Mouse (Mus musculus) midbrain, embryonic 12.5 days (tissue): ENCODE measurements around the gene Cyp2j7. TPM values are rescaled to one million over a fixed set of nuclear protein-coding genes. Genes with fewer than 3 reads are reported as not detected.
"Not testable (repeated sequence)": the region's sequence is repeated elsewhere in the genome, so short reads cannot be mapped to it uniquely, and the experiment has no call there.

ENCODE experiments used
- ATAC-seq: fragments of 200-750 bp; cut with Nextera tagmentation; 2 replicates; pipeline ENCODE4 v1.8.0; 2017; ENCODE audit warnings: low read depth, moderate TSS enrichment, moderate library complexity; ENCODE audit not compliant: low FRiP score
- H3K27ac ChIP-seq: fragments of 300-500 bp; sonication (generic); replicated peaks from 2 replicates; pipeline ENCODE4 v1.5.1; 2016; ENCODE audit warnings: mild to moderate bottlenecking
- H3K27me3 ChIP-seq: fragments of 300-500 bp; sonication (generic); 2 replicates; pipeline ENCODE4 v1.6.1; 2016; ENCODE audit warnings: mild to moderate bottlenecking
- H3K36me3 ChIP-seq: fragments of 300-500 bp; sonication (generic); 2 replicates; pipeline ENCODE4 v1.6.1; 2016
- H3K4me1 ChIP-seq: fragments of 300-500 bp; sonication (generic); 2 replicates; pipeline ENCODE4 v1.6.1; 2016
- H3K4me2 ChIP-seq: fragments of 300-500 bp; sonication (generic); replicated peaks from 2 replicates; pipeline ENCODE4 v1.6.1; 2016; ENCODE audit warnings: mild to moderate bottlenecking, moderate library complexity
- H3K4me3 ChIP-seq: fragments of 300-500 bp; sonication (generic); 2 replicates; pipeline ENCODE4 v1.5.1; 2016; ENCODE audit warnings: mild to moderate bottlenecking
- H3K9ac ChIP-seq: fragments of 300-500 bp; sonication (generic); replicated peaks from 2 replicates; pipeline ENCODE4 v1.6.1; 2016; ENCODE audit warnings: mild to moderate bottlenecking, moderate library complexity
- H3K9me3 ChIP-seq: fragments of 300-500 bp; sonication (generic); 2 replicates; pipeline ENCODE4 v1.6.1; 2016; ENCODE audit warnings: mild to moderate bottlenecking
- WGBS: fragments of 180-500 bp; shearing (Covaris S2); methylation state at CpG from one replicate; pipeline ENCODE4 v1.1.7; 2016; 5-methylcytosine and 5-hydroxymethylcytosine counted together
- polyA plus RNA-seq: library from polyadenylated mRNA; unstranded; fragments of >200 nt; fragmentation: Nextera tagmentation; extraction: Ambion mirVana; gene quantifications from 2 replicates; pipeline ENCODE4 v1.2.1, GENCODE M21; 2016

The Cyp2j7 gene
- not detected in 2 replicates for polyA plus RNA-seq

DNA sequence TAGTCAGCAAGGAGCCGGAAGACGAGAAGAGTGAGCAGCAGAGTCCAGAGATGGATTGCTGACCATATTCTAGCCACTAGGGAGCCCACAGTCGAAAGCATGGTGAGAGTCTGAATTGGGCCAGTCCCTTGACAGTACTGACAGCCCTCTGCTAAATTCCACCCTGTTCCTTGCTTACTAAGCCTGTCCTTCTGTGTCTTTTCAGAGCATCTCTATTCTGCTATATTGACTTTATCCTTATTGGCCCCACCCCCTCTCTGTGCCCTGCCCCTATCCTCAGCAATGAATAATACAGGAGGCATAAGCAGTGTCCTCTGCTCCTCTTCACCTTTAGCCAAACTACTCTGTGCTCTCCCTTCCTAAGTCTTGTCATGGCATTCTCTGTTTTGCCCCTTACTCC is at the start of gene Cyp2j7:
Gene Cyp2j7 (minus strand): TSS at position 101 of the 400 bp plus-strand sequence.
- no peaks in the 10 kb centered on the region for H3K27me3 ChIP-seq
- 78% methylated on average over 3 of the region's 3 CpGs for WGBS
- H3K9ac ChIP-seq, result no peak within 1 kb of the TSS
- no peaks in the 10 kb centered on the region for H3K36me3 ChIP-seq
- H3K4me2 ChIP-seq, result no peak within 1 kb of the TSS
- ATAC-seq, result no peak
- H3K9me3 ChIP-seq, result no peaks in the 10 kb centered on the region
- H3K27ac ChIP-seq, result no peak within 1 kb of the TSS
- no peak within 1 kb of the TSS for H3K4me3 ChIP-seq
- H3K4me1 ChIP-seq, result no peaks in the 10 kb centered on the region

- not testable (repeated sequence) for H3K27me3 ChIP-seq, H3K9me3 ChIP-seq, ATAC-seq, H3K9ac ChIP-seq, H3K36me3 ChIP-seq, H3K4me2 ChIP-seq, H3K4me3 ChIP-seq, H3K4me1 ChIP-seq, H3K27ac ChIP-seq
- 68% methylated on average over 1 of the region's 1 CpGs for WGBS
These were observed 40.4 kb upstream of the Cyp2j7 start for GRCm38 (mm10) chr4:96276896-96277295.

GRCm38 (mm10) chr4:96273907-96274306 is 37.4 kb upstream of the Cyp2j7 start:
- Histone ChIP-seq H3K27me3 (no peaks in the 10 kb centered on the region), H3K36me3 (no peaks in the 10 kb centered on the region), H3K4me3 (no peak overlapping the region), H3K4me2 (no peak overlapping the region), H3K4me1 (no peaks in the 10 kb centered on the region), H3K9ac (no peak overlapping the region), H3K27ac (no peak overlapping the region), H3K9me3 (no peaks in the 10 kb centered on the region)
- peak; percentile 56 for ATAC-seq

DNA sequence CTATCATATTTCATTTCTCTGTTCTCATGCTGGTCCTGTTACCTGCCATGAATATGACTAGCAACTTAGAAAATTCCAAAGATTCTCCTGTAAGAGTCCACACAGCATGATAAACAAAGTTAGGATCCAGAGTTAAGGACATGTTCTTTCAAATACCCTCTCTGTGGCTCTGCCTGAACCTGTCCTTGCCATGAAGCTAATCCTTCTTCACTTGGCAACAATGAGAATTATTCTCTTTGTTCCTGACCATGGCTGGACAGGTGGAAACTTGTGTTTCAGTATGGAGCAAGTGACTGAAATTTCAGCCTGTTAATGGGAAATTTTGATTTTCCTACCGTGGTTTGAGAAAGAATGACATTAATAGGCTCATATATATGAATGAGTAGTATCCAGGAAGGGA is 39.8 kb downstream of the Cyp2j7 start:
- H3K4me3 ChIP-seq, result no peak overlapping the region
- no peaks in the 10 kb centered on the region for H3K4me1 ChIP-seq
- 83% methylated on average over 1 of the region's 1 CpGs for WGBS
- H3K4me2 ChIP-seq, result no peak overlapping the region
- no peaks in the 10 kb centered on the region for H3K27me3 ChIP-seq
- no peak overlapping the region for H3K27ac ChIP-seq
- no peak for ATAC-seq
- H3K9ac ChIP-seq, result no peak overlapping the region
- no peaks in the 10 kb centered on the region for H3K36me3 ChIP-seq
- no peaks in the 10 kb centered on the region for H3K9me3 ChIP-seq

DNA sequence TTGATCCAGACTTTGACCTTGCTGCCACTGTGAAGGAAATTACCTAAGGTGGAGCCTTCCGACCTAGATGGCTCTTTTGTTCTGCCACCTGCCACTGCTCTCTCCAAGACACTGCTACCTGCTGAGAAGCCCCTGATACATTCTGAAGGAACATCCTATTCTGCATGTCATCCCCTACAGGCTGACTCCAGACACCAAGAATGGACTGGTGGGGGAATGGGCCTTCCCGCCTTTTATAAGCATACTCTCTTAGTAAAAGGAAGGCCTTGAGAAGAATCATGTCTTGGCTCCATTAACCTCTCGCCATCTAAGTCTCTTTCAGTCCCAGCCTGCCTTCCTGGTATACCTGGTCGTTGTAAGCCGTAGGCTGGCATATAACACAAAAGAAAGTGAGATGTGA is 47.1 kb downstream of the Cyp2j7 start:
- not testable (repeated sequence) for H3K9ac ChIP-seq, ATAC-seq, H3K9me3 ChIP-seq, H3K27me3 ChIP-seq, H3K4me3 ChIP-seq, H3K36me3 ChIP-seq, H3K27ac ChIP-seq, H3K4me2 ChIP-seq, H3K4me1 ChIP-seq
- WGBS, result 92% methylated on average over 5 of the region's 5 CpGs

- H3K36me3 ChIP-seq, ATAC-seq, H3K4me3 ChIP-seq, H3K27me3 ChIP-seq, H3K4me1 ChIP-seq, H3K4me2 ChIP-seq, H3K9me3 ChIP-seq, H3K9ac ChIP-seq, H3K27ac ChIP-seq: not testable (repeated sequence)
- WGBS, result 91% methylated on average over 2 of the region's 2 CpGs
These were observed 47.8 kb downstream of the Cyp2j7 start for GRCm38 (mm10) chr4:96188671-96189070.

GRCm38 (mm10) chr4:96188146-96188545 is 48.3 kb downstream of the Cyp2j7 start:
- not testable (repeated sequence) for H3K4me1 ChIP-seq, H3K9me3 ChIP-seq, H3K36me3 ChIP-seq, H3K9ac ChIP-seq, H3K27me3 ChIP-seq, ATAC-seq, H3K4me3 ChIP-seq, H3K4me2 ChIP-seq, H3K27ac ChIP-seq
- 87% methylated on average over 2 of the region's 2 CpGs for WGBS

GRCm38 (mm10) chr4:96184716-96185115 is 51.7 kb downstream of the Cyp2j7 start:
- not testable (repeated sequence) for H3K4me3 ChIP-seq, ATAC-seq, H3K36me3 ChIP-seq, H3K27ac ChIP-seq, H3K4me2 ChIP-seq, H3K9ac ChIP-seq, H3K4me1 ChIP-seq, H3K27me3 ChIP-seq, H3K9me3 ChIP-seq
- WGBS, result 87% methylated on average over 2 of the region's 2 CpGs

DNA sequence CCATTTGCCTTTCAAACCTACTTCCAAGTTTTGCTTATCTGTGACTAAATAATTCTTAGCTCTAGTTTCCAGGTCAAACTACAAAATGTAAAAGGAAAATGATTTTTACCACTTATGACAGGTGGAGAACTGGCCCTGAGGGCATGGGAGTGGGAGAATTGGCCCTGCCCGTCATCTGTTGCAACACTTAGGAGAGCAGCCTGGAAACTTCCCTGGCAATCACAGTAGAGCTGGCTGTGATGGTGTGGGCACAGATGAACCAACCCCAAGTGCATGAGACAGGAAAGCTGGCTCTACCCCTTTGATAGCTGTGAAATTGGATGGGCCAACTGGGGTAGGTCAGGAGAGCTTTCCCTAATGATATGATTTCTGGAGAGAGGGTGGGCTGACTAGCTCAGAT is 73.6 kb downstream of the Cyp2j7 start:
- no peak overlapping the region for H3K4me3 ChIP-seq
- H3K9ac ChIP-seq, result no peak overlapping the region
- ATAC-seq, result no peak
- no peaks in the 10 kb centered on the region for H3K36me3 ChIP-seq
- no peak overlapping the region for H3K27ac ChIP-seq
- no peak overlapping the region for H3K4me2 ChIP-seq
- WGBS, result 79% methylated on average over 1 of the region's 1 CpGs
- no peaks in the 10 kb centered on the region for H3K27me3 ChIP-seq
- H3K4me1 ChIP-seq, result no peaks in the 10 kb centered on the region
- no peaks in the 10 kb centered on the region for H3K9me3 ChIP-seq

- Histone ChIP-seq H3K9me3 (no peaks in the 10 kb centered on the region), H3K4me2 (no peak overlapping the region), H3K27ac (no peak overlapping the region), H3K36me3 (no peaks in the 10 kb centered on the region), H3K9ac (no peak overlapping the region), H3K4me3 (no peak overlapping the region), H3K4me1 (no peaks in the 10 kb centered on the region), H3K27me3 (no peaks in the 10 kb centered on the region)
- ATAC-seq, result no peak
- 90% methylated on average over 1 of the region's 1 CpGs for WGBS
These were observed 74.9 kb downstream of the Cyp2j7 start for GRCm38 (mm10) chr4:96161575-96161974.

Other genes with a start within 250 kb of the Cyp2j7 start
- gene Cyp2j13, start 159.1 kb downstream of the Cyp2j7 start, polyA plus RNA-seq, result not detected in 2 replicates
- gene Cyp2j12, start 95.5 kb downstream of the Cyp2j7 start, polyA plus RNA-seq, result not detected in 2 replicates
- gene Cyp2j11, start 112.0 kb upstream of the Cyp2j7 start, polyA plus RNA-seq, result not detected in 2 replicates